Mouse (Mus musculus) stomach, postnatal 0 days (tissue): ENCODE measurements around the gene Tldc2.

Source experiments
- CTCF ChIP-seq: IDR thresholded peaks from 2 replicates; pipeline ENCODE4 v1.5.1; 2016; ENCODE audit warnings: antibody characterized with exemption, low read depth, mild to moderate bottlenecking, moderate library complexity
- EP300 ChIP-seq: optimal IDR thresholded peaks from 2 replicates; pipeline ENCODE3; 2016; ENCODE audit warnings: antibody characterized with exemption

DNA sequence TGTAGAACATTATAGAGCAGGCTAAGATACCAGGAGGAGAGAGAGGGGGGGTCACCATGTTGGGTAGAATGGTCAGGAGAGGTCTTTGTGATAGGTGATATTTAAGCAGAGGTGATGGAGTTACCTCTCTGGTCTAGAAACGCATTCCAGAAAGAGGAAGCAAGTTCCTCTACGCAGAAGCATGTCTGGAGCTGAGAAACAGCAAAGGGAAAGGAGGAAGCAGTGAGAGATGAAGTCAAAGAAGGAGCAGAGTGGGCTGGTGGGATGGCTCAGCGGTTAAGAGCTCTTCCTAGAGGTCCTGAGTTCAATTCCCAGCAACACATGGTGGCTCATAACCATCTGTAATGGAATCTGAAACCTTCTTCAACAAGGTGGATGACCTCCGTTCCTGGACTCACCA is 55.1 kb downstream of the Tldc2 start:
- TF ChIP-seq CTCF (no peak), EP300 (no peak)
